Mouse (Mus musculus) liver, embryonic 14.5 days (tissue): ENCODE data around the gene Dnajc21.

Source experiments
- CTCF ChIP-seq: IDR thresholded peaks from 2 replicates; pipeline ENCODE4 v1.5.1; 2016; ENCODE audit warnings: antibody characterized with exemption, low read depth, control low read depth
- EP300 ChIP-seq: IDR thresholded peaks from 2 replicates; pipeline ENCODE4 v1.6.1; 2016; ENCODE audit warnings: antibody characterized with exemption, low read depth

DNA sequence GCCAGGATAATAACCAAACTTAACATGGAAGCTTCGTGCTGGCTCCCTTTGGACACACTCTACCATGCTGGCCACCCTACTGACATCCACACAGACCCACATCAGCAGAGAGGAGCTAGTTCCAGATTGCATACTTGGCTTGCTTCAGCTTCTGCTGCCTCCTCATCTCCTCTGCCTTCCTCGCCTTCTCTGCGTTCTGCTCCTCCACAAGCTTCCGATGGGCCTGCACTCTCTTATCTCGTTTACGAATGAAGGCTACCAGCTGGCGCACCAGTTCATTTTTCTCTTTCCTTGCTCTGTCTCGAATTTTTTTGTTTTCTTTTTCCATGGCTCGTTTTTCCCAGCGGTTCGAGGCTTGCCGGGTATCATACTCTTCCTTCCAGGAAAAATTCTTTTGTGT is 9.3 kb downstream of the Dnajc21 start:
- no peak for TF ChIP-seq CTCF
- no peak for TF ChIP-seq EP300
